Mouse (Mus musculus) limb, embryonic 14.5 days (tissue): ENCODE measurements around the gene Ston2. TPM values are rescaled to one million over a fixed set of nuclear protein-coding genes. Genes with fewer than 3 reads are reported as not detected.

Source experiments
- ATAC-seq: fragments of 200-750 bp; cut with Nextera tagmentation; 2 replicates; pipeline ENCODE4 v1.8.0; 2017; ENCODE audit warnings: low read depth, moderate number of reproducible peaks, moderate TSS enrichment; ENCODE audit not compliant: low FRiP score
- DNase-seq: peaks from one replicate; pipeline ENCODE4 v3.0.0-alpha.2; 2015; ENCODE audit warnings: low spot score
- H3K27ac ChIP-seq: fragments of 300-500 bp; sonication (generic); replicated peaks from 2 replicates; pipeline ENCODE4 v1.5.1; 2014; ENCODE audit warnings: low read depth, mild to moderate bottlenecking, low read length, moderate library complexity, mixed read lengths
- H3K27me3 ChIP-seq: fragments of 300-500 bp; sonication (generic); 2 replicates; pipeline ENCODE4 v1.6.1; 2014; ENCODE audit warnings: low read length, mixed read lengths; ENCODE audit not compliant: control insufficient read depth, insufficient read depth
- H3K36me3 ChIP-seq: fragments of 300-500 bp; sonication (generic); 2 replicates; pipeline ENCODE4 v1.6.1; 2014; ENCODE audit warnings: mild to moderate bottlenecking, low read length, moderate library complexity, mixed read lengths; ENCODE audit not compliant: control insufficient read depth, insufficient read depth
- H3K4me1 ChIP-seq: fragments of 300-500 bp; sonication (generic); 2 replicates; pipeline ENCODE4 v1.6.1; 2014; ENCODE audit warnings: antibody characterized with exemption, low read length, mixed read lengths; ENCODE audit not compliant: control insufficient read depth, insufficient read depth
- H3K4me2 ChIP-seq: fragments of 300-500 bp; sonication (generic); replicated peaks from 2 replicates; pipeline ENCODE4 v1.6.1; 2014; ENCODE audit warnings: low read depth, mild to moderate bottlenecking, low read length, moderate library complexity; ENCODE audit not compliant: severe bottlenecking
- H3K4me3 ChIP-seq: fragments of 300-500 bp; sonication (generic); replicated peaks from 2 replicates; pipeline ENCODE4 v1.5.1; 2014; ENCODE audit warnings: low read length
- H3K9ac ChIP-seq: fragments of 300-500 bp; sonication (generic); 2 replicates; pipeline ENCODE4 v1.6.1; 2014; ENCODE audit warnings: mild to moderate bottlenecking, low read depth, low read length, moderate library complexity; ENCODE audit not compliant: severe bottlenecking
- H3K9me3 ChIP-seq: fragments of 300-500 bp; sonication (generic); 2 replicates; pipeline ENCODE4 v1.6.1; 2016; ENCODE audit warnings: low read length; ENCODE audit not compliant: control insufficient read depth
- POLR2A ChIP-seq: fragments of 200-500 bp; IDR thresholded peaks from 2 replicates; pipeline ENCODE4 v1.8.0; 2012; ENCODE audit warnings: inconsistent platforms, mild to moderate bottlenecking, moderate library complexity, borderline replicate concordance; ENCODE audit not compliant: insufficient read depth, insufficient read length; ENCODE audit errors: extremely low read depth
- WGBS: fragments of 180-500 bp; shearing (Covaris S2); extraction: QIAGEN DNeasy Blood & Tissue Kit; methylation state at CpG from one replicate; pipeline ENCODE4 v1.1.7; 2014; 5-methylcytosine and 5-hydroxymethylcytosine counted together
- polyA plus RNA-seq, 2 experiments: library from polyadenylated mRNA; depleted of rRNA in 1 of 2; stranded (reverse) in 1 of 2; unstranded in 1 of 2; fragments of >200 nt; fragmentation: Nextera tagmentation in 1 of 2; extraction: Ambion mirVana in 1 of 2; gene quantifications; 2 replicates each; pipeline versions ENCODE4 v1.2.1 to v1.2.3; 2012 to 2014

Gene Ston2
- polyA plus RNA-seq, 2 experiments, result 9.6 to 9.9 TPM

- Histone ChIP-seq H3K4me3 (no peak overlapping the region), H3K9me3 (no peaks in the 10 kb centered on the region), H3K4me2 (no peak overlapping the region), H3K36me3 (no peaks in the 10 kb centered on the region), H3K27ac (no peak overlapping the region), H3K4me1 (peaks cover 29% of the 10 kb centered on the region), H3K27me3 (no peaks in the 10 kb centered on the region), H3K9ac (no peak overlapping the region)
- no peak for TF ChIP-seq POLR2A
- 75% methylated on average over 3 of the region's 3 CpGs for WGBS
- ATAC-seq, result no peak
- DNase-seq, result no peak
Measured at GRCm38 (mm10) chr12:91683096-91683495, 105.1 kb downstream of the Ston2 start.

- Histone ChIP-seq H3K4me1 (peaks cover 17% of the 10 kb centered on the region), H3K36me3 (no peaks in the 10 kb centered on the region), H3K4me3 (no peak overlapping the region), H3K9me3 (no peaks in the 10 kb centered on the region), H3K4me2 (0 out of 2 replicates have a peak overlapping the region, but pooled peaks have one; percentile 17), H3K27ac (no peak overlapping the region), H3K27me3 (no peaks in the 10 kb centered on the region), H3K9ac (no peak overlapping the region)
- no peak for ATAC-seq
- DNase-seq, result peak; percentile 40
- WGBS, result 64% methylated on average over 14 of the region's 14 CpGs
- no peak for TF ChIP-seq POLR2A
Measured at GRCm38 (mm10) chr12:91679320-91680064, 108.7 kb downstream of the Ston2 start.

- TF ChIP-seq POLR2A, result no peak
- Histone ChIP-seq H3K36me3 (no peaks in the 10 kb centered on the region), H3K27me3 (no peaks in the 10 kb centered on the region), H3K9ac (no peak overlapping the region), H3K4me1 (peaks cover 5% of the 10 kb centered on the region), H3K4me2 (no peak overlapping the region), H3K27ac (no peak overlapping the region), H3K4me3 (no peak overlapping the region), H3K9me3 (no peaks in the 10 kb centered on the region)
- DNase-seq (no peak), ATAC-seq (peak; percentile 41; the same call in 1 of the 2 replicates)
- 66% methylated on average over 9 of the region's 9 CpGs for whole genome bisulfite sequencing
Measured at GRCm38 (mm10) chr12:91675937-91676336, 112.2 kb downstream of the Ston2 start.

GRCm38 (mm10) chr12:91673141-91673540 lies 115.0 kb downstream of the Ston2 start:
- no peaks in the 10 kb centered on the region for H3K9me3 ChIP-seq
- no peak overlapping the region for H3K27ac ChIP-seq
- no peaks in the 10 kb centered on the region for H3K36me3 ChIP-seq
- H3K4me2 ChIP-seq, result no peak overlapping the region
- DNase-seq (no peak), ATAC-seq (no peak)
- no peak overlapping the region for H3K9ac ChIP-seq
- 92% methylated on average over 6 of the region's 6 CpGs for WGBS
- no peaks in the 10 kb centered on the region for H3K4me1 ChIP-seq
- TF ChIP-seq POLR2A, result no peak
- H3K4me3 ChIP-seq, result no peak overlapping the region
- no peaks in the 10 kb centered on the region for H3K27me3 ChIP-seq

- H3K9ac ChIP-seq, result no peak overlapping the region
- no peak for ATAC-seq
- H3K27ac ChIP-seq, result no peak overlapping the region
- WGBS, result 82% methylated on average over 7 of the region's 7 CpGs
- TF ChIP-seq POLR2A, result no peak
- no peak overlapping the region for H3K4me2 ChIP-seq
- H3K27me3 ChIP-seq, result no peaks in the 10 kb centered on the region
- H3K4me1 ChIP-seq, result no peaks in the 10 kb centered on the region
- no peak for DNase-seq
- H3K36me3 ChIP-seq, result no peaks in the 10 kb centered on the region
- no peak overlapping the region for H3K4me3 ChIP-seq
- no peaks in the 10 kb centered on the region for H3K9me3 ChIP-seq
Measured at GRCm38 (mm10) chr12:91672528-91672927, 115.7 kb downstream of the Ston2 start.
